In genomic region chr2:4717081-4717768, GRCm38 (mm10) we compare ENCODE assay signal across 8 mouse cellular contexts. TPM values are rescaled to one million over a fixed set of nuclear protein-coding genes. Genes with fewer than 3 reads are reported as not detected.
DNase-seq lines count a peak whose midpoint lies in the region; ATAC-seq and TF ChIP-seq lines count a peak whose summit lies in the region.

No protein-coding gene starts in this region.

- no peak for TF ChIP-seq POLR2A in embryonic fibroblast, embryonic 13.5 days (IDR thresholded peaks at IDR 0.05; ENCODE audit: low read depth, low read length)

- H3K4me1 ChIP-seq in erythroblast, embryonic 14.5 days (ENCODE audit: control insufficient read depth), result no peaks in the 10 kb centered on the region
- H3K4me1 ChIP-seq in embryonic fibroblast, embryonic 13.5 days (ENCODE audit: control insufficient read depth, insufficient read depth, low read length), result no peaks in the 10 kb centered on the region
- H3K4me1 ChIP-seq in limb, embryonic 11.5 days (ENCODE audit: control insufficient read depth, insufficient read depth, low read length), result no peaks in the 10 kb centered on the region
- H3K4me1 ChIP-seq in midbrain, embryonic 14.5 days (ENCODE audit: control insufficient read depth, insufficient read depth, low read length), result peaks cover 7% of the 10 kb centered on the region; the same call in 1 of the 2 replicates

- peak overlapping the region; percentile 37 for H3K4me3 ChIP-seq in erythroblast, embryonic 14.5 days (replicated peaks)
- peak overlapping the region; percentile 21; the same call in 1 of the 2 replicates for H3K4me3 ChIP-seq in embryonic fibroblast, embryonic 13.5 days (ENCODE audit: insufficient read depth, low read length)
- H3K4me3 ChIP-seq in limb, embryonic 11.5 days (ENCODE audit: low read depth, low read length), result peak overlapping the region; percentile 69
- peak overlapping the region; percentile 80 for H3K4me3 ChIP-seq in midbrain, embryonic 14.5 days (replicated peaks; ENCODE audit: low read depth, low read length)

- H3K36me3 ChIP-seq in erythroblast, embryonic 14.5 days (ENCODE audit: control insufficient read depth), result no peaks in the 10 kb centered on the region
- H3K36me3 ChIP-seq in limb, embryonic 11.5 days (ENCODE audit: control insufficient read depth, insufficient read depth, low read length), result no peaks in the 10 kb centered on the region
- no peaks in the 10 kb centered on the region for H3K36me3 ChIP-seq in midbrain, embryonic 14.5 days (ENCODE audit: control insufficient read depth, insufficient read depth, low read length)

- peak; percentile 84 for DNase-seq in adrenal gland, postnatal 14 days
- DNase-seq in heart, postnatal 10 days, result peak; percentile 51 to 64
- DNase-seq in limb, embryonic 11.5 days (ENCODE audit: low spot score), result peak; percentile 57
- DNase-seq in midbrain, embryonic 14.5 days, result peak; percentile 65
- no peak for DNase-seq in adipocyte (ENCODE audit: low spot score)

- H3K9ac ChIP-seq in limb, embryonic 11.5 days (ENCODE audit: low read length), result no peak overlapping the region
- peak overlapping the region; percentile 78 for H3K9ac ChIP-seq in midbrain, embryonic 14.5 days (replicated peaks; ENCODE audit: low read length)

- H3K4me2 ChIP-seq in limb, embryonic 11.5 days (ENCODE audit: low read depth, severe bottlenecking), result peak overlapping the region; percentile 92
- H3K4me2 ChIP-seq in midbrain, embryonic 14.5 days (ENCODE audit: low read length), result peak overlapping the region; percentile 88

- TF ChIP-seq CTCF in embryonic fibroblast, embryonic 13.5 days (IDR thresholded peaks at IDR 0.05; ENCODE audit: borderline replicate concordance, insufficient read depth, low read length), result no peak

- WGBS in limb, embryonic 11.5 days, result 3% methylated on average over 45 of the region's 49 CpGs
- whole genome bisulfite sequencing in midbrain, embryonic 14.5 days, result 2% methylated on average over 47 of the region's 49 CpGs

- intact Hi-C loops in heart, postnatal 10 days (cut with DNase I), result loop anchor here (10.0 kb wide), 1 partner anchor 212 kb away; no protein-coding TSS in a partner anchor

- no peaks in the 10 kb centered on the region for H3K9me3 ChIP-seq in erythroblast, embryonic 14.5 days (ENCODE audit: control insufficient read depth, low read length)
- H3K9me3 ChIP-seq in limb, embryonic 11.5 days (ENCODE audit: control insufficient read depth, low read length), result no peaks in the 10 kb centered on the region
- H3K9me3 ChIP-seq in midbrain, embryonic 14.5 days (ENCODE audit: control insufficient read depth, low read length), result no peaks in the 10 kb centered on the region

- no peak overlapping the region for H3K27ac ChIP-seq in embryonic fibroblast, embryonic 13.5 days (ENCODE audit: insufficient read depth, low read length)
- no peak overlapping the region for H3K27ac ChIP-seq in limb, embryonic 11.5 days (replicated peaks; ENCODE audit: low read depth, low read length)
- peak overlapping the region; percentile 83 for H3K27ac ChIP-seq in midbrain, embryonic 14.5 days (replicated peaks; ENCODE audit: low read depth, low read length)

- peaks cover 56% of the 10 kb centered on the region for H3K27me3 ChIP-seq in erythroblast, embryonic 14.5 days (ENCODE audit: control insufficient read depth)
- peaks cover 19% of the 10 kb centered on the region for H3K27me3 ChIP-seq in limb, embryonic 11.5 days (ENCODE audit: control insufficient read depth, insufficient read depth, low read length)
- H3K27me3 ChIP-seq in midbrain, embryonic 14.5 days (ENCODE audit: control insufficient read depth, insufficient read depth, low read length), result 0 out of 2 replicates have a peak, but pooled peaks cover 3% of the 10 kb centered on the region

- ATAC-seq in erythroblast, adult 5-6 weeks (replicated peaks; ENCODE audit: low FRiP score, poor library complexity, severe bottlenecking), result no peak
- 0 out of 2 replicates have a peak, but pooled peaks have one; percentile 60 for ATAC-seq in limb, embryonic 11.5 days (ENCODE audit: insufficient number of reproducible peaks, low FRiP score, low TSS enrichment, low read depth)
- ATAC-seq in midbrain, embryonic 14.5 days (ENCODE audit: low FRiP score, low TSS enrichment), result peak; percentile 74

RNA-seq across cellular contexts. Expression of gene Bend7, which starts 0.4 kb away (rescaled TPM):
- polyA plus RNA-seq in erythroblast, embryonic 14.5 days (2012), result not detected in 2 replicates
- not detected in 2 replicates for total RNA-seq in erythroblast, adult 5-6 weeks (2015; ENCODE audit: low replicate concordance)
- 0.14 TPM in 1 of 2 replicates, not detected in the other for total RNA-seq in erythroblast, adult 5-6 weeks (2017; ENCODE audit: low replicate concordance)
- total RNA-seq in adrenal gland, postnatal 14 days (2021), result 16.1 and 18.9 TPM in 2 replicates
- polyA plus RNA-seq in embryonic fibroblast, embryonic 13.5 days (2011; ENCODE audit: insufficient read length, low read depth, missing spikeins), result not detected in 2 replicates
- 1 to 10 TPM; 5.7 to 7.0 TPM for total RNA-seq in heart, postnatal 10 days (2021)
- 1.7 and 2.2 TPM in 2 replicates for polyA plus RNA-seq in limb, embryonic 11.5 days (2014; fragmentation: Nextera tagmentation; extraction: Ambion mirVana)
- 6.3 and 6.8 TPM in 2 replicates for polyA plus RNA-seq in midbrain, embryonic 14.5 days (2014; fragmentation: Nextera tagmentation; extraction: Ambion mirVana)

Comparison
In these comparisons a context has a peak if more than half of its experiments do, and no peak if none do; other contexts are left out.
1. H3K4me3 ChIP-seq: peak in every context shown above with its lines; median percentile 80 in midbrain, embryonic 14.5 days; 69 in limb, embryonic 11.5 days; 37 in erythroblast, embryonic 14.5 days; 21 in embryonic fibroblast, embryonic 13.5 days.